Mouse (Mus musculus) MEL (cell line): ENCODE measurements around the gene Fdxr. TPM values are rescaled to one million over a fixed set of nuclear protein-coding genes. Genes with fewer than 3 reads are reported as not detected.
A peak's percentile ranks its signal among the peaks of the same experiment; 100 is the strongest.

Experiments used
- DNase-seq: peaks from one replicate; pipeline ENCODE4 v3.0.0; 2011; ENCODE audit warnings: low read depth, low spot score
- H3K27ac ChIP-seq: 2 replicates; pipeline ENCODE4 v1.5.1; 2012; ENCODE audit warnings: low read depth, mild to moderate bottlenecking, control low read depth, low read length, moderate library complexity; ENCODE audit not compliant: control insufficient read depth
- H3K27me3 ChIP-seq, 2 experiments: fragments of 150-350 bp in 1 of 2; sonication (generic) in 1 of 2; 2 replicates each; pipeline ENCODE4 v1.6.1; 2012; ENCODE audit warnings: low read length in 2 of 2, mild to moderate bottlenecking in 2 of 2, improper control_type of control experiment in 1 of 2, moderate library complexity in 1 of 2; ENCODE audit not compliant: insufficient read depth in 2 of 2, control insufficient read depth in 1 of 2
- H3K36me3 ChIP-seq, 2 experiments: 2 replicates each; pipeline ENCODE4 v1.6.1; 2012 to 2014; ENCODE audit warnings: low read length in 2 of 2, improper control_type of control experiment in 1 of 2, inconsistent platforms in 1 of 2, mild to moderate bottlenecking in 1 of 2; ENCODE audit not compliant: insufficient read depth in 2 of 2, control insufficient read depth in 1 of 2
- H3K4me1 ChIP-seq, 2 experiments: fragments of 150-350 bp in 1 of 2; sonication (generic) in 1 of 2; 2 replicates each; pipeline ENCODE4 v1.6.1; 2012; ENCODE audit warnings: low read length in 2 of 2, improper control_type of control experiment in 1 of 2, mild to moderate bottlenecking in 1 of 2; ENCODE audit not compliant: insufficient read depth in 2 of 2, control insufficient read depth in 1 of 2
- H3K4me3 ChIP-seq, 2 experiments: fragments of 150-350 bp in 1 of 2; sonication (generic) in 1 of 2; 2 replicates each; pipeline ENCODE4 v1.5.1; 2012; ENCODE audit warnings: low read depth in 2 of 2, low read length in 2 of 2, mild to moderate bottlenecking in 2 of 2, moderate library complexity in 2 of 2, control low read depth in 1 of 2, improper control_type of control experiment in 1 of 2; ENCODE audit not compliant: control insufficient read depth in 1 of 2, insufficient read depth in 1 of 2
- H3K79me2 ChIP-seq: 2 replicates; pipeline ENCODE4 v1.6.1; 2012; ENCODE audit warnings: mild to moderate bottlenecking, low read length, moderate library complexity; ENCODE audit not compliant: control insufficient read depth, poor library complexity, insufficient read depth
- H3K9ac ChIP-seq: 2 replicates; pipeline ENCODE4 v1.6.1; 2012; ENCODE audit warnings: low read depth, mild to moderate bottlenecking, control low read depth, low read length, moderate library complexity; ENCODE audit not compliant: control insufficient read depth, poor library complexity, severe bottlenecking
- H3K9me3 ChIP-seq: fragments of 150-350 bp; sonication (generic); replicated peaks from 2 replicates; pipeline ENCODE4 v1.6.1; 2012; ENCODE audit warnings: mild to moderate bottlenecking, low read length, improper control_type of control experiment, moderate library complexity; ENCODE audit not compliant: insufficient read depth
- CHD1 ChIP-seq: IDR thresholded peaks from 2 replicates; pipeline ENCODE4 v1.6.1; 2012; ENCODE audit warnings: low read depth, mild to moderate bottlenecking, inconsistent platforms, low read length, improper control_type of control experiment
- CHD2 ChIP-seq: IDR thresholded peaks from 2 replicates; pipeline ENCODE4 v1.6.1; 2011; ENCODE audit warnings: low read length, improper control_type of control experiment
- ETS1 ChIP-seq: IDR thresholded peaks from 2 replicates; pipeline ENCODE4 v1.6.1; 2012; ENCODE audit warnings: low read depth, mild to moderate bottlenecking, inconsistent platforms, low read length, improper control_type of control experiment, moderate library complexity
- GABPA ChIP-seq: IDR thresholded peaks from 2 replicates; pipeline ENCODE4 v1.6.1; 2012; ENCODE audit warnings: low read depth, mild to moderate bottlenecking, inconsistent platforms, low read length, improper control_type of control experiment, moderate library complexity
- JUND ChIP-seq: IDR thresholded peaks from 2 replicates; pipeline ENCODE4 v1.6.1; 2011; ENCODE audit warnings: low read depth, mild to moderate bottlenecking, improper control_type of control experiment, low read length
- KAT2A ChIP-seq: conservative IDR thresholded peaks from 2 replicates; pipeline ENCODE4 v1.6.1; 2012; ENCODE audit warnings: low read depth, low read length, improper control_type of control experiment, inconsistent platforms
- MAFK ChIP-seq: IDR thresholded peaks from 2 replicates; pipeline ENCODE4 v1.6.1; 2011; ENCODE audit warnings: low read depth, mild to moderate bottlenecking, low read length, improper control_type of control experiment, borderline replicate concordance
- MAX ChIP-seq: IDR thresholded peaks from 2 replicates; pipeline ENCODE4 v1.6.1; 2011; ENCODE audit warnings: low read length, improper control_type of control experiment
- NELFE ChIP-seq: IDR thresholded peaks from 2 replicates; pipeline ENCODE4 v1.6.1; 2011; ENCODE audit warnings: low read depth, low read length, improper control_type of control experiment
- NRF1 ChIP-seq: IDR thresholded peaks from 2 replicates; pipeline ENCODE4 v1.6.1; 2014; ENCODE audit warnings: low read depth, mild to moderate bottlenecking, inconsistent platforms, low read length, improper control_type of control experiment, moderate library complexity; ENCODE audit not compliant: poor library complexity, insufficient read depth, severe bottlenecking
- POLR2A ChIP-seq, 2 experiments: IDR thresholded peaks; 2 replicates each; pipeline ENCODE4 v1.6.1; 2011 to 2012; ENCODE audit warnings: low read length in 2 of 2, mild to moderate bottlenecking in 2 of 2, control low read depth in 1 of 2, improper control_type of control experiment in 1 of 2, low read depth in 1 of 2, moderate library complexity in 1 of 2; ENCODE audit not compliant: control insufficient read depth in 1 of 2, insufficient read depth in 1 of 2, poor library complexity in 1 of 2
- POLR2AphosphoS2 ChIP-seq: IDR thresholded peaks from 2 replicates; pipeline ENCODE4 v1.6.1; 2011; ENCODE audit warnings: low read length, improper control_type of control experiment
- SMC3 ChIP-seq: IDR thresholded peaks from 2 replicates; pipeline ENCODE4 v1.6.1; 2011; ENCODE audit warnings: low read depth, low read length, improper control_type of control experiment
- TAL1 ChIP-seq: IDR thresholded peaks from 2 replicates; pipeline ENCODE4 v1.6.1; 2012; ENCODE audit warnings: mild to moderate bottlenecking, inconsistent platforms, low read length, moderate library complexity, mixed read lengths
- TBP ChIP-seq: IDR thresholded peaks from 2 replicates; pipeline ENCODE4 v1.8.0; 2011; ENCODE audit warnings: low read depth, low read length, improper control_type of control experiment
- TCF12 ChIP-seq: IDR thresholded peaks from 2 replicates; pipeline ENCODE4 v1.6.1; 2014; ENCODE audit warnings: low read depth, mild to moderate bottlenecking, inconsistent platforms, low read length, improper control_type of control experiment, moderate library complexity
- UBTF ChIP-seq: IDR thresholded peaks from 2 replicates; pipeline ENCODE4 v1.6.1; 2012; ENCODE audit warnings: low read depth, mild to moderate bottlenecking, inconsistent platforms, low read length, improper control_type of control experiment, moderate library complexity, borderline replicate concordance; ENCODE audit not compliant: insufficient read depth
- USF1 ChIP-seq: IDR thresholded peaks from 2 replicates; pipeline ENCODE4 v1.6.1; 2014; ENCODE audit warnings: low read depth, mild to moderate bottlenecking, inconsistent platforms, low read length, improper control_type of control experiment, moderate library complexity
- ZC3H11A ChIP-seq: IDR thresholded peaks from 2 replicates; pipeline ENCODE4 v1.6.1; 2012; ENCODE audit warnings: low read depth, mild to moderate bottlenecking, inconsistent platforms, low read length, improper control_type of control experiment
- ZKSCAN1 ChIP-seq: IDR thresholded peaks from 2 replicates; pipeline ENCODE4 v1.6.1; 2012; ENCODE audit warnings: low read depth, mild to moderate bottlenecking, inconsistent platforms, low read length, improper control_type of control experiment, moderate library complexity
- ZMIZ1 ChIP-seq: IDR thresholded peaks from 2 replicates; pipeline ENCODE4 v1.6.1; 2012; ENCODE audit warnings: low read depth, mild to moderate bottlenecking, inconsistent platforms, low read length, improper control_type of control experiment, moderate library complexity
- ZNF384 ChIP-seq: IDR thresholded peaks from 2 replicates; pipeline ENCODE4 v1.6.1; 2012; ENCODE audit warnings: low read depth, mild to moderate bottlenecking, inconsistent platforms, low read length, improper control_type of control experiment
- polyA plus RNA-seq, 2 experiments: library from polyadenylated mRNA; stranded (reverse) in 1 of 2; unstranded in 1 of 2; fragments of >175 nt in 1 of 2; fragments of >200 nt in 1 of 2; gene quantifications; 2 replicates each; pipeline versions ENCODE4 v1.2.1 to v1.2.4; 2012; ENCODE audit warnings: low replicate concordance in 2 of 2, low read depth in 1 of 2; ENCODE audit not compliant: insufficient read length in 2 of 2, insufficient read depth in 1 of 2, missing spikeins in 1 of 2
- total RNA-seq: library from RNA; depleted of rRNA; stranded (reverse); fragments of 300-350 nt; gene quantifications from 2 replicates; pipeline ENCODE4 v1.2.3, GENCODE M21; 2012

Gene Fdxr
- total and polyA plus RNA-seq, 3 experiments, result 32.7 to 37.7 TPM; not detected in 1

DNA sequence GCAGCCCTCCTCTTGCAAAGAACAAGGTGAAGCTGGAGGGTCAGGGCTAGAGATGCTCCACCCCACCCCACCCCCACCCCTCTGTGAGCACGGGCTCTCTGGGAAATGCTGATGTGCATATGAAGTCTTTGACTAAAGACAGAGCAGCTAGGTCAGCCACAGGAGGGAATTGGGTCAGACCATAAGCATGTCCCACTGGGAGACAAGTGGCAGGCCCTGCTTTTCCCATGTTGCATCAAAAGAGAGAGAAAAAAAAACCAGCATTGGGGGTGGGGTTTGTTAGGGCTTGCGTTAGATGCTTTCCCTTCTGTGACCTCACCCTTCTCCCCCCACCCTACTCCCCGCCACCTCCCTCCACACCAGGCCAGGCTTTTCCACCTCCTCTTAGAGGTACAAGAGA, 29.6 kb downstream of the Fdxr start:
- 0 out of 2 replicates have a peak, but pooled peaks have one; percentile 17 for TF ChIP-seq POLR2AphosphoS2
- no peak for TF ChIP-seq ZKSCAN1
- TF ChIP-seq, all 39 proteins: peak for 1
- Histone ChIP-seq H3K9me3 (no peaks in the 10 kb centered on the region), H3K27ac (0 out of 2 replicates have a peak overlapping the region, but pooled peaks have one; percentile 17), H3K9ac (no peak overlapping the region), H3K4me1 (no peaks in the 10 kb centered on the region), H3K27me3 (no peaks in the 10 kb centered on the region), H3K36me3 (no peaks in the 10 kb centered on the region), H3K4me3 (no peak overlapping the region), H3K79me2 (no peaks in the 10 kb centered on the region)
- DNase-seq, result no peak

DNA sequence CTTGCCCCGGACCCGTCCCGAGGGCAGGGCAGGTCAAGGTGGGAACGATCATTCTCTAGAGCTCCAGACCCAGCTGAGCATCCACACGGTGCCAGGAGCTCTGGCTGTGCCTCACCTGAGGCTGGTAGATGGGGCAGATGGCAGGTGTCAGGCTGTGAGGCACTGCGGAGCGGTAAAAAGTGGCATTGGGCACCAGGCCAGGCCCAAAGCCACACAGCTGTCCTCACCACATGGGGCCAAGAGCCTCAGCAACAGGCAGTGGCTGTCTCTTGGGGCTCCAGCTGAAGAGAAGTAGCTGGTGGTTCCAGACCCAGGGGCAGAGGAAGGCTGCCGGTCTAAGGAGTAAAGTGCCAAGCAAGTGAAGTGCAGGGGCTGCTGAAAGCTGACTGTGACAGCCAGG, 30.5 kb downstream of the Fdxr start:
- Histone ChIP-seq H3K79me2 (no peaks in the 10 kb centered on the region), H3K9me3 (no peaks in the 10 kb centered on the region), H3K4me3 (no peak overlapping the region), H3K9ac (no peak overlapping the region), H3K4me1 (no peaks in the 10 kb centered on the region), H3K27ac (no peak overlapping the region), H3K27me3 (no peaks in the 10 kb centered on the region), H3K36me3 (no peaks in the 10 kb centered on the region; a peak in 1 of 4 replicates)
- TF ChIP-seq TBP (no peak), KAT2A (no peak), ETS1 (no peak), CHD1 (no peak), POLR2AphosphoS2 (no peak; the same call in 1 of the 2 replicates), ZMIZ1 (no peak), SMC3 (no peak), ZC3H11A (no peak), ZNF384 (no peak)
- DNase-seq, result no peak

GRCm38 (mm10) chr11:115244840-115245239, 32.0 kb downstream of the Fdxr start:
- DNase-seq, result no peak
- Histone ChIP-seq H3K9me3 (no peaks in the 10 kb centered on the region), H3K79me2 (no peaks in the 10 kb centered on the region), H3K9ac (no peak overlapping the region), H3K36me3 (no peaks in the 10 kb centered on the region; a peak in 1 of 4 replicates), H3K4me3 (no peak overlapping the region), H3K27me3 (no peaks in the 10 kb centered on the region), H3K27ac (no peak overlapping the region), H3K4me1 (no peaks in the 10 kb centered on the region)
- TF ChIP-seq KAT2A (no peak), GABPA (no peak), NRF1 (no peak), TCF12 (no peak), CHD1 (no peak), ZMIZ1 (no peak), MAX (no peak), JUND (no peak), ZKSCAN1 (no peak), CHD2 (no peak), POLR2A (IDR thresholded peaks at IDR 0.05; ENCODE audit: control insufficient read depth in 1 of 2, insufficient read depth in 1 of 2, low read depth in 1 of 2, low read length in 2 of 2, poor library complexity in 1 of 2) (no peak), TAL1 (no peak), UBTF (no peak), MAFK (no peak), USF1 (no peak), NELFE (no peak)
